Mouse (Mus musculus) kidney, embryonic 16.5 days (tissue): ENCODE results near the gene Trappc6b. TPM values are rescaled to one million over a fixed set of nuclear protein-coding genes. Genes with fewer than 3 reads are reported as not detected.

Experiments
- polyA plus RNA-seq: library from polyadenylated mRNA; unstranded; fragments of >200 nt; fragmentation: Nextera tagmentation; extraction: Ambion mirVana; gene quantifications from 2 replicates; pipeline ENCODE4 v1.2.1, GENCODE M21; 2015

Gene Trappc6b
- polyA plus RNA-seq, 1 experiment from 2014 or later, result 94.4 TPM

Other genes starting within 250 kb of the Trappc6b start
- gene Sec23a, start 49.5 kb downstream of the Trappc6b start, polyA plus RNA-seq, result 78.7 and 83.9 TPM in 2 replicates
- gene Gemin2, start 48.1 kb downstream of the Trappc6b start, polyA plus RNA-seq, result 30.3 and 30.7 TPM in 2 replicates
- 88.9 and 106 TPM in 2 replicates for gene Pnn, start 5.4 kb upstream of the Trappc6b start, polyA plus RNA-seq
- 68.5 and 72.8 TPM in 2 replicates for gene Mia2, start 34.3 kb upstream of the Trappc6b start, polyA plus RNA-seq
- gene Fbxo33, start 158.3 kb upstream of the Trappc6b start, polyA plus RNA-seq, result 4.5 and 6.4 TPM in 2 replicates